Mouse (Mus musculus) embryonic facial prominence, embryonic 11.5 days (tissue): ENCODE measurements around the gene Ctnnd2. TPM values are rescaled to one million over a fixed set of nuclear protein-coding genes. Genes with fewer than 3 reads are reported as not detected.

Experiments used
- ATAC-seq: fragments of 200-750 bp; cut with Nextera tagmentation; replicated peaks from 2 replicates; pipeline ENCODE4 v1.8.0; 2017; ENCODE audit warnings: low read depth; ENCODE audit not compliant: insufficient number of reproducible peaks, low FRiP score, low TSS enrichment
- DNase-seq: peaks from one replicate; pipeline ENCODE4 v3.0.0-alpha.2; 2015; ENCODE audit warnings: low spot score
- H3K27ac ChIP-seq: fragments of 300-500 bp; sonication (generic); replicated peaks from 2 replicates; pipeline ENCODE4 v1.5.1; 2014; ENCODE audit warnings: mild to moderate bottlenecking, low read depth, low read length, control low read depth
- H3K27me3 ChIP-seq: fragments of 300-500 bp; sonication (generic); 2 replicates; pipeline ENCODE4 v1.6.1; 2014; ENCODE audit warnings: mild to moderate bottlenecking, low read length, moderate library complexity, mixed read lengths; ENCODE audit not compliant: control insufficient read depth, insufficient read depth
- H3K36me3 ChIP-seq: fragments of 300-500 bp; sonication (generic); replicated peaks from 2 replicates; pipeline ENCODE4 v1.6.1; 2014; ENCODE audit warnings: low read depth, mild to moderate bottlenecking, low read length, moderate library complexity, mixed read lengths; ENCODE audit not compliant: control insufficient read depth, insufficient read depth
- H3K4me1 ChIP-seq: fragments of 300-500 bp; sonication (generic); 2 replicates; pipeline ENCODE4 v1.6.1; 2014; ENCODE audit warnings: low read length, mixed read lengths; ENCODE audit not compliant: control insufficient read depth, insufficient read depth
- H3K4me2 ChIP-seq: fragments of 300-500 bp; sonication (generic); 2 replicates; pipeline ENCODE4 v1.6.1; 2014; ENCODE audit warnings: low read depth, mild to moderate bottlenecking, control low read depth, low read length, moderate library complexity
- H3K4me3 ChIP-seq: fragments of 300-500 bp; sonication (generic); 2 replicates; pipeline ENCODE4 v1.5.1; 2014; ENCODE audit warnings: low read depth, low read length, control low read depth
- H3K9ac ChIP-seq: fragments of 300-500 bp; sonication (generic); replicated peaks from 2 replicates; pipeline ENCODE4 v1.6.1; 2014; ENCODE audit warnings: mild to moderate bottlenecking, control low read depth, low read length
- H3K9me3 ChIP-seq: fragments of 300-500 bp; sonication (generic); replicated peaks from 2 replicates; pipeline ENCODE4 v1.6.1; 2016; ENCODE audit warnings: mild to moderate bottlenecking, low read length, inconsistent platforms, mixed read lengths; ENCODE audit not compliant: control insufficient read depth
- WGBS: fragments of 180-500 bp; shearing (Covaris S2); extraction: QIAGEN DNeasy Blood & Tissue Kit; methylation state at CpG from one replicate; pipeline ENCODE4 v1.1.7; 2014; 5-methylcytosine and 5-hydroxymethylcytosine counted together
- polyA plus RNA-seq: library from polyadenylated mRNA; unstranded; fragments of >200 nt; fragmentation: Nextera tagmentation; extraction: Ambion mirVana; gene quantifications from 2 replicates; pipeline ENCODE4 v1.2.1, GENCODE M21; 2014

Gene Ctnnd2
- polyA plus RNA-seq, 1 experiment from 2014 or later: 9.6 TPM

- H3K27me3 ChIP-seq: no peaks in the 10 kb centered on the region
- no peak overlapping the region for H3K4me2 ChIP-seq
- no peak overlapping the region for H3K4me3 ChIP-seq
- H3K9me3 ChIP-seq: no peaks in the 10 kb centered on the region
- 32% methylated on average over 2 of the region's 2 CpGs for WGBS
- H3K4me1 ChIP-seq: no peaks in the 10 kb centered on the region
- DNase-seq (no peak), ATAC-seq (no peak)
- no peak overlapping the region for H3K27ac ChIP-seq
- H3K36me3 ChIP-seq: no peaks in the 10 kb centered on the region
- no peak overlapping the region for H3K9ac ChIP-seq
These were observed 735.6 kb downstream of the Ctnnd2 start for GRCm38 (mm10) chr15:30908027-30908426.

DNA sequence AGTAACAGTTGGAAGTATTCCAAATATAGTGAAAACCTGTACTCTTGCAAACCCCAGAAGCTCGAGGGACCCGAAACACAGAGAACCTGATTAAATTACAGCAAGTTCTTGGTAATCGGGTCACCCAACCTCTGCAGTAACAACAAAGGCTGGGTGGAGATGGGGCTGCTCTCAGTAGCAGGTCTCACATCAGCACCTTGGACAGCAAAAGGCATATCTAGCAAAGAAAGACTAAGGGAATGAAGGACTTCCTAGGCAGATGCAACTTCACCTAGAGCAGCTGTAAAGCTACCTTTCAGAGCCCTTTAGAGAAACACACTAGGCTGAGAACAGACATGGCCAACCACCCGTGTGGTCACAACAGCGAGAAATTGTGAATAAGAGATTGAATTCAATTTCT, 741.0 kb downstream of the Ctnnd2 start:
- H3K4me3 ChIP-seq: no peak overlapping the region
- H3K27me3 ChIP-seq: no peaks in the 10 kb centered on the region
- no peaks in the 10 kb centered on the region for H3K36me3 ChIP-seq
- 80% methylated on average over 5 of the region's 5 CpGs for WGBS
- no peak overlapping the region for H3K4me2 ChIP-seq
- no peak overlapping the region for H3K27ac ChIP-seq
- no peak overlapping the region for H3K9ac ChIP-seq
- H3K4me1 ChIP-seq: no peaks in the 10 kb centered on the region
- DNase-seq (peak; percentile 71), ATAC-seq (no peak)
- no peaks in the 10 kb centered on the region for H3K9me3 ChIP-seq

DNA sequence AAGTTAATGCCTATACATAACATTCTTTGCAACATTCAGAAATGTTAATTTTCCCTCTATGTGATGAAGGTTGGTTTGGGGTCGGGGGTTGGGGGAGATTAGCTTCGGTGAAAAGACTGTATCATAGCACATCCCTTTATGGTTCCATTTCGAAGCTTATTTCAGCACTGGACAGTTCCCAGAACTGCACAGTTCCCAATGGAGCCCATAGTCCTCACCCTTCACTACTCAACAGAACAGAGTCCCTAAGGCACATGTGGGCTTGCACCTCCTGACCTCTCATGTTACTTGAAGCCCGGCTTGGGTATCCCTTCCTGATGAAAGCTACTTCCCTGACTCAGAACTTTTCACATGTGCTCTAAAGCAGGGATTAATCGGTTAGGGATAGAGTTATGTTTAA, 753.4 kb downstream of the Ctnnd2 start:
- no peak overlapping the region for H3K4me2 ChIP-seq
- H3K4me1 ChIP-seq: no peaks in the 10 kb centered on the region
- H3K9me3 ChIP-seq: no peaks in the 10 kb centered on the region
- no peak overlapping the region for H3K4me3 ChIP-seq
- DNase-seq: peak; percentile 74
- no peaks in the 10 kb centered on the region for H3K27me3 ChIP-seq
- H3K36me3 ChIP-seq: no peaks in the 10 kb centered on the region
- WGBS: 69% methylated on average over 5 of the region's 5 CpGs
- no peak overlapping the region for H3K9ac ChIP-seq
- ATAC-seq: peak; percentile 72; the same call in 1 of the 2 replicates
- H3K27ac ChIP-seq: no peak overlapping the region

DNA sequence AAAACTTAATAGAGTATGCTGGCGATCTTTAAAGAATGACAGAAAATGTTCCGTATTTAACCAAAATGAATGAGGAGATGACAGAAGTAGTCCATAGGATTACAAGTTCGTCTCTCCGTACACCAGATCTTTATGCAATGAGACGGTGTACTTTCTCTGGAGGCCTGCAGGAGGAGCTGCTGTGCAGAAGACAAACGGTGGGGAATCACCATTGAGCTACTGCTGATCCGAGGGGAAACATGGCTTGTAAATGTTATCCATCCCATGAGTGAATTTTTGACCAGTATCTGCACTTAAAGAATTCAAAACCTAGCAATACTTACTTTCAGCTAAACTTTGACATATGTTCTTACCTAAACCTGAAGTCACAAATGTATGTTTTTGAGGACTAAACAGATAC, 755.2 kb downstream of the Ctnnd2 start:
- H3K9ac ChIP-seq: no peak overlapping the region
- no peaks in the 10 kb centered on the region for H3K9me3 ChIP-seq
- H3K27me3 ChIP-seq: no peaks in the 10 kb centered on the region
- H3K27ac ChIP-seq: no peak overlapping the region
- ATAC-seq (no peak), DNase-seq (peak; percentile 27)
- WGBS: 61% methylated on average over 7 of the region's 7 CpGs
- H3K4me3 ChIP-seq: no peak overlapping the region
- no peak overlapping the region for H3K4me2 ChIP-seq
- no peaks in the 10 kb centered on the region for H3K4me1 ChIP-seq
- no peaks in the 10 kb centered on the region for H3K36me3 ChIP-seq

DNA sequence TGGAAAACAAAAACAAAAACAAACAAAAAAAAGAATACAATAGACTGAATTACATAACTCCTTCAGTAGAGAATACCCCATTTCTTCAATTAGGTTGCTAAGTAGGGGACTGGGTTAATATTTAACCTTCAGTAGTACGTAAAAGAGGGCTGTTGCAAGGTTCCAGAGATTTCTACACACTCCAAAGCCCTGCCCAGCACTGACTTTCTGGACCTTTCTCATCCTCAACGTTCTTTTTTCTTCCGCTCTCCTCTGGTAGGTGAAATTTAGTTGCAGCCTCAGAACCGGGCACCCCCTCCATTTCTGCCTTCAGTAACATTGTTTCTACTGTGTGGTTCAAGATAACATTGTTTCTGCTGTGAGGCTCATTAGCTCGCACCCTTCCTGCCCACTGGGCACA, 759.5 kb downstream of the Ctnnd2 start:
- ATAC-seq: no peak
- H3K4me1 ChIP-seq: no peaks in the 10 kb centered on the region
- no peak for DNase-seq
- no peaks in the 10 kb centered on the region for H3K27me3 ChIP-seq
- H3K9ac ChIP-seq: no peak overlapping the region
- no peak overlapping the region for H3K4me3 ChIP-seq
- no peak overlapping the region for H3K4me2 ChIP-seq
- H3K36me3 ChIP-seq: no peaks in the 10 kb centered on the region
- no peaks in the 10 kb centered on the region for H3K9me3 ChIP-seq
- WGBS: 87% methylated on average over 5 of the region's 5 CpGs
- H3K27ac ChIP-seq: no peak overlapping the region

- H3K4me1 ChIP-seq: no peaks in the 10 kb centered on the region
- no peaks in the 10 kb centered on the region for H3K9me3 ChIP-seq
- no peaks in the 10 kb centered on the region for H3K27me3 ChIP-seq
- ATAC-seq: no peak
- no peak overlapping the region for H3K9ac ChIP-seq
- H3K36me3 ChIP-seq: no peaks in the 10 kb centered on the region
- H3K4me2 ChIP-seq: no peak overlapping the region
- 82% methylated on average over 1 of the region's 1 CpGs for WGBS
- H3K27ac ChIP-seq: no peak overlapping the region
- no peak for DNase-seq
- H3K4me3 ChIP-seq: no peak overlapping the region
These were observed 773.5 kb downstream of the Ctnnd2 start for GRCm38 (mm10) chr15:30945863-30946262.

GRCm38 (mm10) chr15:30958513-30958912, 786.1 kb downstream of the Ctnnd2 start:
- H3K36me3 ChIP-seq: no peaks in the 10 kb centered on the region
- WGBS: 82% methylated on average over 4 of the region's 4 CpGs
- no peak for ATAC-seq
- no peak overlapping the region for H3K4me3 ChIP-seq
- H3K9ac ChIP-seq: no peak overlapping the region
- H3K27ac ChIP-seq: no peak overlapping the region
- no peaks in the 10 kb centered on the region for H3K27me3 ChIP-seq
- H3K4me1 ChIP-seq: no peaks in the 10 kb centered on the region
- DNase-seq: no peak
- no peaks in the 10 kb centered on the region for H3K9me3 ChIP-seq
- no peak overlapping the region for H3K4me2 ChIP-seq

- Histone ChIP-seq H3K27ac (no peak overlapping the region), H3K4me3 (no peak overlapping the region), H3K4me1 (no peaks in the 10 kb centered on the region), H3K36me3 (no peaks in the 10 kb centered on the region), H3K9me3 (no peaks in the 10 kb centered on the region), H3K4me2 (no peak overlapping the region), H3K9ac (no peak overlapping the region), H3K27me3 (no peaks in the 10 kb centered on the region)
- DNase-seq (no peak), ATAC-seq (no peak)
- 60% methylated on average over 8 of the region's 8 CpGs for WGBS
These were observed 790.2 kb downstream of the Ctnnd2 start for GRCm38 (mm10) chr15:30962421-30963160.
